Mouse (Mus musculus): ENCODE data around the gene Polr3f. TPM values are rescaled to one million over a fixed set of nuclear protein-coding genes. Genes with fewer than 3 reads are reported as not detected.

The Polr3f gene
- 10 to 100 TPM; 20.3 to 25.2 TPM for polyA plus RNA-seq (2017; shearing (Covaris generic))

DNA sequence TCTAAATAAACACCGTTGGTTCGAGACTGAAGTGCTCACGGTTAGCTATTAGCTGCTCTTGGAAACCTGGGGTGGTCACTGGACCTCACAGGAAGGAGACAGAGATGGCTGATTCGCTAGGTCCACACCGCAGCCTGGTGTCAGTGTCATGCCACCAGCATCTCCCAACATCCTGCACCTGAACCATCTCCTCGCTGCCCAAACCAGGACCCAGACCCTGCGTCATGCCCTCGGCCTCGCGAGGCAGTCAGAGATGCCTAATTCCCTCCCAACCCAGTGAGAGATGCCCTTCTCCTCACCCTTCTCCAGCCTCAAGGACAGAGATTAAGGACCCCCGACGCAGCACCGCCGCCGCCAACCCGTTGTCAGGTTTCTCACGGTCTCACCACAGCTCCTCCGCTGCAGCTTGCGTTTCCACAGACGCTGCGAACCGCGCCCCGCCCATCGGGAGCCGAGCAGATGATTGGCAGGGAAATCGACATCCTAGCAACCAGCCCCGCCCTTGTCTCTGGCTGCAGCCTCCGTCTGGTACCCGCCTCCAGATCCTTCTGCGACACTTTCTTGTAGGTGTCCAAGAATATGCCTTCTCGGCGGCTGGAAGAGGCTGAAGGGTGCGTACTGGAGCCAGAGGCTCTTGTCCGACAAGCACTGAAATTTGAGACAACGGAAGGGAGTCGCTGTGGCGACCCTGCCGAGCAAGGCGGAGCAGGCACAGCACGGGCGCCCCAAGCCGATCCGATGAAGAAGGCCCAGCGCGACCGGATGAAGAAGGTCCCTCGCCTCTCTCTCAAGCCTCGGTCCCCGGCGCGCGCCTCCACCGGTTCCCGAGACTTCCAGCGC, at the start of gene Polr3f, which contains the start of gene Dzank1:
Polr3f (plus strand) TSS at position 738 of the 840 bp plus-strand sequence.
Dzank1 (minus strand) TSS at position 434 of the 840 bp plus-strand sequence.
- peak; percentile 97 for ATAC-seq

DNA sequence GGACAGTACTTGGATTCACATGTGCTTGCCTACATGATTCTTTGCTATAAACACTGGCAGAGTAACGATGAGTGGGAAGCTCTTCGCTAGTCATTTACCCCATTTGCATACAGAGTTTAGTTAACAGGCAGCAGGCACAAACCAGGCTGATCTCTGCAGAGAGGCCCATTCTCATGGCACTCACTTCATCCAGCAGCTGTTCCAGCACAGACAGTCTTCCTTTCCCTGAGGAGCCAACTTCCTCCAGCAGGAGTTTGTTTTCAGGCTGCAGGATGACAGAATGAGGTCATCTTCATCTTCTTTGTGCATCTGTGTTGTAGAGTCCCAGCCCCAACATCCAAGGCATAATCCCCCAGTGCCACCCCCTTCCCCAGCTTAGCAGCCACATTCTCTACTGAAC, 48.1 kb upstream of the Polr3f start:
- no peak for ATAC-seq

DNA sequence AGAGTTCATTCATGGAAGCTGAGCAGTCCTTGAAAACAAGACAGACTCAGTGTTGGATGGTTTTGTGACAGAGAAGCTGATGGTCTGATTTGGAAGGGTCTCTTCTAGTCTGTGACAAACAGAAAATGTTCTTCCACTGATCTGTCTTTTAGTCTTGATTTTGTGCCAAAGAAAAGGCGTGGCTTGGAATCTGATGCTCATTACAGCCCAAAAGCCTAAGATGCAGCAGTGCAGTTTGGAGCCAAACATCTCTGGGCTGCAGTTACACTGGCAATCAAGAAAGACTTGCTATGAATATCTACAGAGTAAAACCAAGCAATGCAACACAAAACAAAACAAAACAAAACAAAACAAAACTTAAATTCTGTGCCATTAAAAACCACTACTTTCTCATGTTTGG, 43.4 kb upstream of the Polr3f start:
- ATAC-seq, result no peak

- no peak for ATAC-seq
Observed at GRCm38 (mm10) chr2:144485439-144485838, 42.1 kb upstream of the Polr3f start.

DNA sequence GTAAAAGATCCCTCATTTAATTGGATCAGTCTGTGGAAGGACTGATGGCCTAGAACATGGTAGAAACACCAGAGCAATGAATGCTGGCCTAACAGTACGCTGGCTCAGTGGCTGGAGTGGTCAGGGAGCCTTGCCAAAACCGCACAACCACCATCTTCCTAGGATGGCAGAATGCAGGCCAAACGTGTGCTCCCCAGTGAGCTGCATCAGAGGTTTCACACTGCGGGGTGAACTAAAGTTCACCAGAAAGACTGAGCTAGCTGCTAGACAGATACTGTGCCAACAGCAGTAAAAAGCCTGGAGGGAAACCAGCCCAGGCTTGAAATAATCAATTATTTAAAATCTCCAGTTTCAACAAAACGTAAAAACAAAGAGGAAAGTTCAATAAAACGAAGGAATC, 40.0 kb upstream of the Polr3f start:
- no peak for ATAC-seq

GRCm38 (mm10) chr2:144489342-144489741, 38.2 kb upstream of the Polr3f start:
- no peak for ATAC-seq

GRCm38 (mm10) chr2:144502134-144502533, 25.4 kb upstream of the Polr3f start:
- no peak for ATAC-seq

- ATAC-seq, result no peak
Observed at GRCm38 (mm10) chr2:144514619-144515018, 12.9 kb upstream of the Polr3f start.

DNA sequence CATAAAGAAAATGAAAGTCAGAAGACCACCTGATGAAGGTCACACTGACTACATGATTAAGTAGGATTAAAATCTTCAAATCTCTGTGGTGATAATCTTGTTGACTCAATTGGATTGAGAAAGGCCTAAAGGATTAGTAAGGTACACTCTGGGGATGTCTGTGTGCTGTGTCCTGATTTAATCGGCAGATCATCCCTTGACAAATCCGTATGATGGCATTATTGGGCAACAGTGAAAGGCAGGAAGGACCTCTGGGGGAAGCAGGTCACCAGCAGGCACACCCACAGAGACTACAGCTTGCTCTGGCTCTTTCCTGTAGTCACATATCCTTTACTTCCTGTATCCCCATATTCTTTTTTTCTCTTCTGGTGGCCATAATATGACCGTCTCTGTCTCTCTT, 7.7 kb upstream of the Polr3f start:
- ATAC-seq, result no peak

- no peak for ATAC-seq
Observed at GRCm38 (mm10) chr2:144525856-144526255, 1.7 kb upstream of the Polr3f start.

DNA sequence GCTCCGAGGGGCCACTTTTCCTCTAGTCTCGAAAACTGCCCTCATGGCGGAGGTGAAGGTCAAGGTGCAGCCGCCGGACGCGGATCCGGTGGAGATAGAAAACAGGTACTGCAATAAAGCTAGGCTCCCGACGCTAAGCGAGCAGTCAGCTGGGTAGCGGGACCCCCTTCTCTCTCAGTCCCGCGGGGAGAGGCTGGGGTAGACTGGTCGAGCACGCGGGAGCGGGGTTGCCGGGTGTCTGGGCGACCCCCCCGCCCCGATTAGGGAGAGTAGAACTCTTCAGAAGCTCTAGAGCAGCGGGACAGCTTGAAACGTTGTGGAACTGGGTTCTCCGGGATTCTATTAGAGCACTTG, 280 bp downstream of the Polr3f start:
- ATAC-seq, result peak; percentile 15

DNA sequence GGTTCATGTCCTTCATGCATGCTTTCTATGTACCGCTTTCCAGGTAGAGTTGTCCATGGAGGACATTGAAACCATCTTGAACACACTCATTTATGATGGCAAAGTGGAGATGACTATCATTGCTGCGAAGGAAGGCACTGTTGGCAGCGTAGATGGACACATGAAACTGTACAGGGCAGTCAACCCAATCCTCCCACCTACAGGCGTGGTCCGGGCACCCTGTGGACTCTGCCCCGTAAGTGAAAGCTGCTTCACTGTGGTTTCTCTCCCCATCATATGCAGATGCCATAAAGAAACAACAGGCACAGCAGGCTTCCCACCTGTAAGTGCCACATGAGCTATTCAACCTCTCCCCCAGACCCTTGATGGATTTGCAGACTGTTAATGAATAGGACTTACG, 9.6 kb downstream of the Polr3f start:
- ATAC-seq, result no peak

- ATAC-seq, result peak; percentile 61
Observed at GRCm38 (mm10) chr2:144541246-144541645, 13.7 kb downstream of the Polr3f start.

GRCm38 (mm10) chr2:144543670-144544069, 16.2 kb downstream of the Polr3f start:
- no peak for ATAC-seq

- no peak for ATAC-seq
Observed at GRCm38 (mm10) chr2:144544630-144545029, 17.1 kb downstream of the Polr3f start.

DNA sequence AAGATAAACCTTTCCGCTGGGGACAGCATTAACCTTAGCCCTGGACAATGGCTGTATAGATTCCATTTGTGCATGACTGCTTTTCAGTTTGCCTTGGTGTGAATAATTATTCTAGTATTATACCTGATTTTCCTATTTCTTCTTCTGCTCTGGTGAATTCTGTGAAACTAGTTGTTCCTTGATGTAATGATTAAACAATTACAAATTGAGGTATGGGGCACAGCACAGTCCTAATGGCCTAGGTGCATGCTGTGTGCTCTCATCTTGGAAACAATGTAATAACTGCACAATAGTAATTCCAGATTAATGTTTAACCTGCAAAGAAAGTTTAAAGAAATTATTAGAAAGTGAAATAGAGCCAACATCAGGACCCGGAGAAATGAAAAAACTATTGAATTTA, 17.5 kb downstream of the Polr3f start:
- ATAC-seq, result no peak

DNA sequence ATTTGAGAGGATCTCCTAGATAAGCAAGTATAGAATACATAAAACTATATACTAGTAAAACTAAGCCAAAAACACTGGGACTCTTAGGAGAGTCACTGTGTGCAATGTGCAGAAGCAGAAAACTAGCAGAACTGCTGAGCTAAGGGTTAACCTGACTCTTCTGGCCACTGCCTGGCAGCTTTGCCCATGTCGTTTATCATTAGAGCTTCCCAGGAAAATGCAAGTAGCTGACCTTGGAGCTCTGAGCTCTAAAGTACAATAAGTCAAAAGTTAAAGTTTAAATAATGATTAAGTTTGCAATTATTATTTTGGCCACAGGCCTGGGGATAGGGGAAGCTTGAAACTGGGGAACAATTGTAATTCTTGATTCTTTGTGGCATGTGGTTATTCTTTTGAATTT, 18.0 kb downstream of the Polr3f start:
- ATAC-seq, result no peak

- ATAC-seq, result no peak
Observed at GRCm38 (mm10) chr2:144547559-144547958, 20.0 kb downstream of the Polr3f start.

GRCm38 (mm10) chr2:144550529-144550928, 23.0 kb downstream of the Polr3f start, which contains the start of gene Rbbp9:
TSS of gene Rbbp9 (minus strand) at chr2:144550869.
- ATAC-seq, result peak; percentile 82

GRCm38 (mm10) chr2:144553905-144554304, 26.4 kb downstream of the Polr3f start:
- no peak for ATAC-seq

DNA sequence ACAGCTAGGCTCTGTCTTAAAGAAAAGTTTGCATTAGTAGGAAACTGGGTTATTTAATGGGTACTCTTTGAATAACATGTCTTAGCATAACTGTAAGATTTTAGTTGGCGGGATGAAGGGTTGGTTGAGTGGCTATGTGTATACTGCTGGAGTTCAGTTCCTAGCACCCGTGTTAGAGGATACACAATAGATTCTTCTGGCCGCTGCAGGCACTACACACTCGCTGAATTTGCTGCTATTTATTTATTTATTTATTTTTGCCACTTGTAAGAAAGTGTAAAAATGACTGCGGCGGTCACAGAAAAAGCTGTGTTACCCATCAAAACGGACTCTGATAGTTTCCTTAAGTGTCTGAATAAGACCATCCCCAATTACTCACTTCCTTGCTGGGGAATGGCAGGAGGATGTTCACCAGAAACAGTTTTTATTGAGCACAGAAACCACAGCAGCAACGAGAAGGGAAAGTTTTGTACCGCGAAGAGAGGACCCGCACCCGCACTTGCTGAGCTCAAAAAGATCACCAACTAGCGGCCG, 27.8 kb downstream of the Polr3f start:
- peak; percentile 15 for ATAC-seq

DNA sequence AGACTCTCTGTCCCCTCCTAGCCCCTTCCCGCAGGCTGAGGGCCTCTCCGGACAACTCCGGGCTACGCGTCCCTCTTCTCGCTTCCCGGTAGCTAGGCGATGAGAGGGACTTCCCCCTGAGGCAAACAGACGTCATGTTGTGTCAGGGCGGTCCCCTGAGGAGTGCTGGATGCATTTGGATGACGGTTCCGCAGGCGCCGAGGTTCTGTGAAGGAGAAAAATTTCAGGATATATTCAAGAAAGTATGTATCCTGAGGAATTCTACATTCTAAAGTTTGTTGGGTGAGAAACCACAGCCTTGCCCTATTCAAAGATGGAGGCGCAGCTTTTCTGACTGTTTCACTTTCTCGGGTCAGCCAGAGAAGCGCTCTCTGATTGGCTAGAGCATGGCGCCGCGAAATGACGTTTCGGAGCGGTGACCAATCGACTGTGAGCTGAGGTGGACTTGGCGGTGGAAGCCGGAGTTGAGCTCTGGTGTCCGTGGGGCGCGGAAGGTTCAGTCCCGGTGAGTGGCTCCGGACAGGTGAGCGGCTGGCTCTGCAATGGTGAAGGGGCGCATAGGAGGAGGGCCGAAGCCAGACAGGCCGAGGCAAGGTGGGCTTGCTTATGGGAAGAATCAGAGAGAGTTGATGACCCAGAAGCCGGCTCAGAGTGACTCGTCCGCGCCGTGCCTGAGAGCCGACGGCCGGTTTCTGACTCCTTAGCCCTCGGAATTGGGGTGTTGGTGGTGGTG, 28.5 kb downstream of the Polr3f start, which contains the start of gene Sec23b:
Sec23b (plus strand) TSS at position 410 of the 733 bp plus-strand sequence.
- peak; percentile 95 for ATAC-seq

DNA sequence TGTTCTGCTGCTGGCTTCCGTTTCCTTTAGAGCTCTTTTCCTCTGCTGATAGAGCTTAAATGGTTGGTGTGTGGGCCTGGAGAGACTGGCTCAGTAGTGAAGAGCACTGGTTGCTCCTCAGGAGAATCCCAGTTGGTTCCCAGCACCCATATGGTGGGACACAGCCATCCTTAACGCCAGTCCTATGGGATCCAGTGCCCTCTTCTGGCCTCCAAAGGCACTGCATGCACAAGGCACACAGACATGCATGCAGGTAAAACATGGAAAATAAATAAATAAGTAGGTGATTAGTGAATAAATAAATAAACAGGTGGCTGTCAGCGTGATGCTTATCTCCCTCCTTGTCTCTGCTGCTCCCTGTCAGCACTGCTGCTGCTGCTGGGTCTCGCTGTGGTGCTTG, 61.2 kb downstream of the Polr3f start:
- no peak for ATAC-seq
